Mouse (Mus musculus) gastrocnemius, adult 2 months (tissue): ENCODE measurements at regions not wholly inside any gene's neighbourhood (a gene's known extent, or its start where the extent isn't known, plus 50 kb on each side); places are given as distances from the start of the nearest gene placed in this dataset. TPM values are rescaled to one million over a fixed set of nuclear protein-coding genes. Genes with fewer than 3 reads are reported as not detected.

ENCODE experiments used
- DNase-seq: peaks from one replicate; pipeline ENCODE4 v3.0.0; 2022
- H3K27ac ChIP-seq: fragments of 200-600 bp; 2 replicates; pipeline ENCODE4 v1.8.1; 2022; ENCODE audit warnings: mild to moderate bottlenecking
- H3K4me3 ChIP-seq: fragments of 200-600 bp; 2 replicates; pipeline ENCODE4 v1.8.1; 2022; ENCODE audit warnings: mild to moderate bottlenecking, moderate library complexity
- CTCF ChIP-seq: fragments of 200-600 bp; IDR thresholded peaks from 2 replicates; pipeline ENCODE4 v1.8.1; 2022; ENCODE audit warnings: antibody characterized with exemption, mild to moderate bottlenecking, moderate library complexity
- intact Hi-C: fragments of 180-260 bp; cut with DNase I; formaldehyde crosslinking; loops from one replicate; pipeline ENCODE4 v1.15.1; 2025
- microRNA-seq: library from miRNA; unstranded; fragments of <30 nt; microRNA quantifications from one replicate; pipeline ENCODE4 v1.2.0, GENCODE M21; 2021

- intact Hi-C loops = no loop called here
- peak; percentile 19 for DNase-seq
- no peak overlapping the region for H3K4me3 ChIP-seq
- TF ChIP-seq CTCF = no peak
- H3K27ac ChIP-seq = peak overlapping the region; percentile 76
Observed at GRCm38 (mm10) chr1:144902987-144903386, 127.8 kb upstream of the Rgs18 start.

- no peak for DNase-seq
- no peak for TF ChIP-seq CTCF
- Histone ChIP-seq H3K4me3 (no peak overlapping the region), H3K27ac (no peak overlapping the region)
- intact Hi-C loops = no loop called here
Observed at GRCm38 (mm10) chr1:144883633-144884032, 108.4 kb upstream of the Rgs18 start.

GRCm38 (mm10) chr1:144862133-144862532 lies 86.9 kb upstream of the Rgs18 start:
- DNase-seq = no peak
- Histone ChIP-seq H3K27ac (no peak overlapping the region), H3K4me3 (no peak overlapping the region)
- TF ChIP-seq CTCF = no peak
- intact Hi-C loops = no loop called here

Small RNA genes lying in the stretch of these regions (microRNA-seq; reads per million reads assigned to microRNA genes)
- gene Gm25708 = not detected
